ENCODE assay signal across 34 mouse cellular contexts in the genomic region with DNA sequence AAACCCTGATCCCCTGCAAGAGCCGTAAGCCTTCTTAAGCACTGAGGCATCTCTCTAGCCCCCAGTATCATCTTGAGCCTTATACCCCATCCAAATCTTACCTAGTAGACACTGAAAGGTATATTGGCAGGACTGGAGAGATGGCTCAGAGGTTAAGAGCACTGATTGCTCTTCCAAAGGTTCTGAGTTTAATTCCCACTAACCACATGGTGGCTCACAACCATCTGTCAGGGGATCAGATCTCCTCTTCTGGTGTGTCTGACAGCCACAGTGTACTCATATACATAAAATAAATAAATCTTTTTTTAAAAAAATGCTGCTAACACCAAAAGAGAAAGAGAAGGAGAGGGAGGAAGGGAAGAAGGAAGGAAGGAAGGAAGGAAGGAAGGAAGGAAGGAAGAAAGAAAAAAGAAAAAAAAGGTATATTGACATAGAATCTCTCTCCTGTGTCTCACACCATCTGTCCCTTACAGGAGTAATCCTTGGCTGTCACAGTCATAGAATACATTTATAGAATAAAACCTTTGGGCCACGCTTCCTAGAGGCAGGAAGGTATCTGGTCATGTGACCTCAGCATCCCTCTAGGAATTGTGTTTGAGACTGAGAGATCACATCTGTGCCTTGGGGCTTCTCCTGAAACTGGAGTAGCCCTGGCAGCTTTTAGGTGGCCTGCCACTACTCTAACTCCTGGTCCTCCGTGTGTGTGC. TPM values are rescaled to one million over a fixed set of nuclear protein-coding genes. Genes with fewer than 3 reads are reported as not detected.
"Had no signal": no experiment of that assay in that cellular context is flagged by ENCODE, and none has a peak within 500 bp of the region (broad histone marks: within the 10 kb centered on the region; RNA-seq: fewer than 3 reads in every experiment).

No protein-coding gene starts in this region.

- DNase-seq: heart, postnatal 10 days; heart, postnatal 14 days; heart, postnatal 36 days; heart, postnatal 4 days; kidney, adult 11 months; kidney, adult 18-20 months; kidney, adult 2 months; kidney, adult 8-10 months; kidney, adult 9 months; kidney, postnatal 10 days; kidney, postnatal 14 days; kidney, postnatal 25 days; kidney, postnatal 36 days; kidney, postnatal 4 days; layer of hippocampus, adult 9-11 months; layer of hippocampus, postnatal 36 days had no signal

- H3K27ac ChIP-seq: heart, embryonic 13.5 days; heart, embryonic 15.5 days; hindbrain, embryonic 10.5 days; hindbrain, embryonic 12.5 days; hindbrain, embryonic 13.5 days; hindbrain, embryonic 14.5 days; hindbrain, embryonic 15.5 days; hindbrain, postnatal 0 days; intestine, embryonic 15.5 days; kidney, embryonic 15.5 days; kidney, postnatal 0 days; layer of hippocampus, adult 2 months; left cerebral cortex, adult 2 months had no signal

- ATAC-seq: hindbrain, embryonic 16.5 days; hindbrain, postnatal 0 days; inflammation-experienced regulatory T-cells, adult 6 months; intestine, embryonic 15.5 days; intestine, embryonic 16.5 days; intestine, postnatal 0 days had no signal

- H3K27me3 ChIP-seq: heart, embryonic 13.5 days; heart, embryonic 15.5 days; hindbrain, embryonic 12.5 days; hindbrain, embryonic 13.5 days; hindbrain, embryonic 15.5 days; intestine, embryonic 15.5 days had no signal

- H3K4me3 ChIP-seq: heart, embryonic 13.5 days; heart, embryonic 15.5 days; hindbrain, embryonic 10.5 days; hindbrain, embryonic 12.5 days; hindbrain, embryonic 13.5 days; hindbrain, embryonic 15.5 days; intestine, embryonic 15.5 days; kidney, embryonic 15.5 days; layer of hippocampus, adult 2 months; left cerebral cortex, adult 2 months had no signal

- H3K4me1 ChIP-seq: heart, embryonic 15.5 days; hindbrain, embryonic 10.5 days; hindbrain, embryonic 12.5 days; hindbrain, embryonic 13.5 days; hindbrain, embryonic 15.5 days; intestine, embryonic 15.5 days; kidney, embryonic 15.5 days had no signal

RNA-seq across cellular contexts. Expression of a gene that starts 29.6 kb away (rescaled TPM):
- total RNA-seq: heart, postnatal 25 days; heart, postnatal 36 days; heart, postnatal 4 days; hindbrain, postnatal 0 days had no signal
